Mouse (Mus musculus) lung, postnatal 0 days (tissue): ENCODE measurements at regions not wholly inside any gene's neighbourhood (a gene's known extent, or its start where the extent isn't known, plus 50 kb on each side); places are given as distances from the start of the nearest gene placed in this dataset.

Source experiments
- CTCF ChIP-seq: IDR thresholded peaks from 2 replicates; pipeline ENCODE4 v1.5.1; 2016; ENCODE audit warnings: antibody characterized with exemption, mild to moderate bottlenecking
- EP300 ChIP-seq: IDR thresholded peaks from 2 replicates; pipeline ENCODE4 v1.6.1; 2016; ENCODE audit warnings: antibody characterized with exemption, mild to moderate bottlenecking, control low read depth

DNA sequence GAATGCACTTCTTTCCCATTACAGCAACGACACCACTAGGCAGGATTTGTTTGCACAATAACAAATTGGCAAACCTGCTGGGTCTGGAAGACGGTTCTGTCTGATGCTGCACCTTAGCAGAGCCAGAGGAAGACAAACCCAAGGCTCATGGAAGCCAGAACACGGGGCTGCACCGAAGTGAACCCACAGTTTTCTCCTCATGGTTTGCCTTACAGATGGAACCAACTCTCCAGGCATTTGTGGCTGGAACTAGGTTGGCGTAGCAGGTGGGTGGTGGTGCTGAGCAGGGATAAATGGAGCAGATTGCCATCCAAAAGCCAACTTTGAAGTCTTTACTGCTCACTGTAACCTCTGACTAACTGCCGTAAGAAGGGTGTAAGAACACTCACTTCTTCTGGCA is 408.4 kb upstream of the Gm6657 start:
- TF ChIP-seq CTCF (no peak), EP300 (no peak)
